Comparison of ENCODE assay signal across 14 mouse cellular contexts in the genomic region with DNA sequence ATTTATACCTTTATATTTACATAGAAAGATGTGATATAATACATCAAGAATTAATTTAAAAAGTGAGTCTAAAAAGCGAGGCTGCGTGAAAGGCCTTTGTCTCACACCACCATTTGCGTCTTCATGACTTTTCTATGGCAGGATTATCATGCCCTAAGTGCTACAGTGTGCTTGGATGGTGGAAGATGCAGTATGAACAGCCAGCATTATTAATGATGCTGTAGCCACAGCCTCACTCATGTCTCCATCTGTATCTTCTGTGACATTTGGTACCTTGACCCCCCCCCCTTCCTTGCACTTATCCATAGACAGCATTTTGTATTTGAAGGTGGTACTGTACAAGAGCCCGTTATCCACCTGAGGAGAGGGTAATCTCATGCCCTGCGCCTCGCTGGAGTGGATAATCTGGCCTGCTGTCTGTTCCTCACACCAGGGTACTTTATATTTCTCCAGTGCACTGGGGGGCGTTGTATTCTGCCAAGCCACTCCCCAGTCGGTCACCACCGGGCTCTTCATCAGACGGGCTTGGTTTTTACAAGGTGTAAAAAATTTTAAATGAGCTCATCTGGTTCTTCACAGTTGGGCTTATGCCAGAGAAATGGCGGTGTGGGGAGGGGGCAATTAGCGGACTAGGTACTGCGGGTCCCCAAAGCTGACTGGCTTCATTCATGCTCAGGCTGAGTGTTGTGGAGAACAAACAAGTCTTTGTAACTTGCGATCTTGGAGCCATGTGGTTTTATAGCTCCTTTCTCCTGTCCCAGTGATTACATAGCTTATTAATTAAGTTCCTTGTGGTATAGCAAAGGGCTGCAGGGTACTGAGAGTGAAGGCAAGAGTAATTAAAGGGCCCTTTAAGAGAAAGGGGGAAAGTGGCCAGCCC.
A peak's percentile ranks its signal among the peaks of the same experiment; 100 is the strongest.
DNase-seq lines count a peak whose midpoint lies in the region; ATAC-seq and TF ChIP-seq lines count a peak whose summit lies in the region.
"Had no signal": no experiment of that assay in that cellular context is flagged by ENCODE, and none has a peak within 500 bp of the region (broad histone marks: within the 10 kb centered on the region; RNA-seq: fewer than 3 reads in every experiment).

No protein-coding gene starts in this region.

- no peak overlapping the region for H3K9ac ChIP-seq in limb, embryonic 15.5 days
- H3K9ac ChIP-seq: stomach, embryonic 15.5 days had no signal

- TF ChIP-seq CTCF in brain, embryonic 14.5 days (IDR thresholded peaks at IDR 0.05; ENCODE audit: borderline replicate concordance, extremely low read depth, insufficient read depth, insufficient read length) = no peak
- no peak for TF ChIP-seq CTCF in cerebellum, adult 2 months (IDR thresholded peaks at IDR 0.05; ENCODE audit: borderline replicate concordance, insufficient read depth, low read depth, low read length)

- H3K4me1 ChIP-seq in heart, embryonic 10.5 days = peaks cover 40% of the 10 kb centered on the region
- peaks cover 11% of the 10 kb centered on the region for H3K4me1 ChIP-seq in limb, embryonic 15.5 days
- peaks cover 16% of the 10 kb centered on the region for H3K4me1 ChIP-seq in cerebellum, adult 2 months (ENCODE audit: control insufficient read depth, insufficient read depth, low read length)
- H3K4me1 ChIP-seq: stomach, embryonic 15.5 days had no signal

- no peak for TF ChIP-seq POLR2A in brain, embryonic 14.5 days (IDR thresholded peaks at IDR 0.05; ENCODE audit: borderline replicate concordance, extremely low read depth, insufficient read depth, insufficient read length, poor library complexity, severe bottlenecking)
- TF ChIP-seq POLR2A in cerebellum, adult 2 months (IDR thresholded peaks at IDR 0.05; ENCODE audit: borderline replicate concordance, insufficient read depth, low read length) = no peak

- ATAC-seq in limb, embryonic 15.5 days (ENCODE audit: insufficient number of reproducible peaks, low FRiP score, low TSS enrichment, low read depth) = peak; percentile 84

- peaks cover 12% of the 10 kb centered on the region for H3K36me3 ChIP-seq in heart, embryonic 10.5 days
- H3K36me3 ChIP-seq in limb, embryonic 15.5 days = no peaks in the 10 kb centered on the region
- H3K36me3 ChIP-seq: stomach, embryonic 15.5 days had no signal

- H3K27ac ChIP-seq in heart, embryonic 10.5 days = no peak overlapping the region
- H3K27ac ChIP-seq in limb, embryonic 15.5 days = no peak overlapping the region
- no peak overlapping the region for H3K27ac ChIP-seq in cerebellum, adult 2 months (ENCODE audit: insufficient read depth, low read length)
- H3K27ac ChIP-seq: stomach, embryonic 15.5 days had no signal

- peak; percentile 59 for DNase-seq in heart, adult 11 months
- no peak for DNase-seq in heart, embryonic 10.5 days (ENCODE audit: low spot score)
- DNase-seq in brain, embryonic 14.5 days (ENCODE audit: low read depth) = peak; percentile 96
- peak; percentile 88 for DNase-seq in forelimb bud, embryonic 11.5 days (ENCODE audit: low read depth, low spot score)
- no peak for DNase-seq in lung, postnatal 25 days (ENCODE audit: low spot score)
- no peak for DNase-seq in cerebellum, adult 2 months
- no peak for DNase-seq in left cerebral cortex, postnatal 25 days (ENCODE audit: low spot score in 2 of 2)
- DNase-seq: adrenal gland, adult 8-10 months; cerebellum, adult 11 months; kidney, adult 9 months; right cerebral cortex, adult 18-20 months had no signal

- H3K27me3 ChIP-seq in heart, embryonic 10.5 days (ENCODE audit: insufficient read depth, poor library complexity, severe bottlenecking) = no peaks in the 10 kb centered on the region
- H3K27me3 ChIP-seq in limb, embryonic 15.5 days = no peaks in the 10 kb centered on the region
- H3K27me3 ChIP-seq in cerebellum, adult 2 months (ENCODE audit: control insufficient read depth, insufficient read depth, low read length) = no peaks in the 10 kb centered on the region
- H3K27me3 ChIP-seq: stomach, embryonic 15.5 days had no signal

- intact Hi-C loops in left cerebral cortex, postnatal 25 days (cut with DNase I) = no loop called here

- no peak overlapping the region for H3K4me3 ChIP-seq in heart, embryonic 10.5 days
- H3K4me3 ChIP-seq in limb, embryonic 15.5 days = no peak overlapping the region
- no peak overlapping the region for H3K4me3 ChIP-seq in cerebellum, adult 2 months (replicated peaks; ENCODE audit: insufficient read depth, low read depth, low read length)
- H3K4me3 ChIP-seq: erythroblast, embryonic 14.5 days; stomach, embryonic 15.5 days had no signal

- no peaks in the 10 kb centered on the region for H3K9me3 ChIP-seq in heart, embryonic 10.5 days
- H3K9me3 ChIP-seq in limb, embryonic 15.5 days = no peaks in the 10 kb centered on the region
- H3K9me3 ChIP-seq: stomach, embryonic 15.5 days had no signal

- no peak overlapping the region for H3K4me2 ChIP-seq in limb, embryonic 15.5 days
- H3K4me2 ChIP-seq: stomach, embryonic 15.5 days had no signal

- 78% methylated on average over 14 of the region's 14 CpGs for WGBS in heart, embryonic 10.5 days
- WGBS in limb, embryonic 15.5 days = 37% methylated on average over 14 of the region's 14 CpGs
- WGBS in cerebellum, adult 2 months = 43% methylated on average over 14 of the region's 14 CpGs

Comparison
In these comparisons a context has a peak if more than half of its experiments do, and no peak if none do; other contexts are left out.
1. DNase-seq: peak in heart, adult 11 months (single experiment), brain, embryonic 14.5 days (single experiment) and forelimb bud, embryonic 11.5 days (single experiment); none in heart, embryonic 10.5 days (single experiment), lung, postnatal 25 days (single experiment), cerebellum, adult 2 months (0 of 2) and left cerebral cortex, postnatal 25 days (0 of 2).